Mouse (Mus musculus) forebrain, postnatal 0 days (tissue): Measurements from ENCODE around the gene Pik3ca. TPM values are rescaled to one million over a fixed set of nuclear protein-coding genes. Genes with fewer than 3 reads are reported as not detected.

Experiments
- ATAC-seq: fragments of 200-750 bp; cut with Nextera tagmentation; 2 replicates; pipeline ENCODE4 v1.8.0; 2017; ENCODE audit warnings: mild to moderate bottlenecking, moderate library complexity
- DNase-seq: peaks from one replicate; pipeline ENCODE4 v3.0.0-alpha.2; 2015
- H3K27ac ChIP-seq: fragments of 300-500 bp; sonication (generic); 2 replicates; pipeline ENCODE4 v1.5.1; 2014; ENCODE audit warnings: low read depth, mild to moderate bottlenecking, antibody characterized with exemption, low read length, moderate library complexity, mixed read lengths
- H3K27me3 ChIP-seq: fragments of 300-500 bp; sonication (generic); 2 replicates; pipeline ENCODE4 v1.6.1; 2014; ENCODE audit warnings: mild to moderate bottlenecking, low read length, mixed read lengths; ENCODE audit not compliant: insufficient read depth
- H3K36me3 ChIP-seq: fragments of 300-500 bp; sonication (generic); 2 replicates; pipeline ENCODE4 v1.6.1; 2014; ENCODE audit warnings: mild to moderate bottlenecking, moderate library complexity; ENCODE audit not compliant: insufficient read depth
- H3K4me1 ChIP-seq: fragments of 300-500 bp; sonication (generic); 2 replicates; pipeline ENCODE4 v1.6.1; 2014; ENCODE audit warnings: antibody characterized with exemption; ENCODE audit not compliant: insufficient read depth
- H3K4me2 ChIP-seq: fragments of 300-500 bp; sonication (generic); 2 replicates; pipeline ENCODE4 v1.6.1; 2014; ENCODE audit warnings: low read depth, mild to moderate bottlenecking, moderate library complexity
- H3K4me3 ChIP-seq: fragments of 300-500 bp; sonication (generic); 2 replicates; pipeline ENCODE4 v1.5.1; 2014; ENCODE audit warnings: low read depth, low read length, mixed read lengths
- H3K9ac ChIP-seq: fragments of 300-500 bp; sonication (generic); 2 replicates; pipeline ENCODE4 v1.6.1; 2014; ENCODE audit warnings: mild to moderate bottlenecking
- H3K9me3 ChIP-seq: fragments of 300-500 bp; sonication (generic); 2 replicates; pipeline ENCODE4 v1.6.1; 2016; ENCODE audit warnings: low read length
- CTCF ChIP-seq: sonication (generic); IDR thresholded peaks from 2 replicates; pipeline ENCODE4 v1.5.1; 2016; ENCODE audit warnings: antibody characterized with exemption, control low read depth, low read depth
- WGBS: fragments of 180-500 bp; shearing (Covaris S2); extraction: QIAGEN DNeasy Blood & Tissue Kit; methylation state at CpG from one replicate; pipeline ENCODE4 v1.1.7; 2014; 5-methylcytosine and 5-hydroxymethylcytosine counted together
- polyA plus RNA-seq: library from polyadenylated mRNA; unstranded; fragments of >200 nt; fragmentation: Nextera tagmentation; extraction: Ambion mirVana; gene quantifications from 2 replicates; pipeline ENCODE4 v1.2.1, GENCODE M21; 2015
- total RNA-seq: library from RNA; depleted of rRNA; stranded (reverse); fragments of >200 nt; gene quantifications from 2 replicates; pipeline ENCODE4 v1.2.3, GENCODE M21; 2014

The Pik3ca gene
- total and polyA plus RNA-seq, 2 experiments from 2014 or later = 8.0 to 55.4 TPM

DNA sequence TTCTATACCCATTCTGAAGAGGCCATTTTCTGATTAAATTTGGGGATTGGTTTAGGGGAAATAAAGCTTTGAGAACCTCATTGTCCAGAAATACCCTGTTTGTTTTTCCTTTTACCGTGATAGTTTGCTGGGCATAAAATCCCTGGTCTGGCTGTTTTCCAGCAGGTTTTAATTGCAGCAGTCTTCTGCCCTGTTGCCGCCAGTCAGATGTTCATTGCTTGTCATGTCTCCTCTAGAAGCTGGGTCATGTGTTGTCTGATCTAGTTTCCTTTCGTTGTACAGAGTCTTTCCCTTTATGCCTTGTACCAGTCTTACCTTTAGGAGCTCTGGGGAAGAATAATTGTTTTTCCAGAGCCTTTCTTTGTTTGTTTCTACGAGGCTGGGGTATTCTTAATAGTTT is 16.9 kb downstream of the Pik3ca start:
- no peak for TF ChIP-seq CTCF
- 7% methylated on average over 4 of the region's 4 CpGs for WGBS
- Histone ChIP-seq H3K9ac (no peak overlapping the region), H3K27me3 (no peaks in the 10 kb centered on the region), H3K36me3 (no peaks in the 10 kb centered on the region), H3K9me3 (no peaks in the 10 kb centered on the region), H3K27ac (no peak overlapping the region), H3K4me1 (0 out of 2 replicates have a peak, but pooled peaks cover 15% of the 10 kb centered on the region), H3K4me3 (no peak overlapping the region), H3K4me2 (no peak overlapping the region)
- DNase-seq = no peak
- no peak for ATAC-seq

DNA sequence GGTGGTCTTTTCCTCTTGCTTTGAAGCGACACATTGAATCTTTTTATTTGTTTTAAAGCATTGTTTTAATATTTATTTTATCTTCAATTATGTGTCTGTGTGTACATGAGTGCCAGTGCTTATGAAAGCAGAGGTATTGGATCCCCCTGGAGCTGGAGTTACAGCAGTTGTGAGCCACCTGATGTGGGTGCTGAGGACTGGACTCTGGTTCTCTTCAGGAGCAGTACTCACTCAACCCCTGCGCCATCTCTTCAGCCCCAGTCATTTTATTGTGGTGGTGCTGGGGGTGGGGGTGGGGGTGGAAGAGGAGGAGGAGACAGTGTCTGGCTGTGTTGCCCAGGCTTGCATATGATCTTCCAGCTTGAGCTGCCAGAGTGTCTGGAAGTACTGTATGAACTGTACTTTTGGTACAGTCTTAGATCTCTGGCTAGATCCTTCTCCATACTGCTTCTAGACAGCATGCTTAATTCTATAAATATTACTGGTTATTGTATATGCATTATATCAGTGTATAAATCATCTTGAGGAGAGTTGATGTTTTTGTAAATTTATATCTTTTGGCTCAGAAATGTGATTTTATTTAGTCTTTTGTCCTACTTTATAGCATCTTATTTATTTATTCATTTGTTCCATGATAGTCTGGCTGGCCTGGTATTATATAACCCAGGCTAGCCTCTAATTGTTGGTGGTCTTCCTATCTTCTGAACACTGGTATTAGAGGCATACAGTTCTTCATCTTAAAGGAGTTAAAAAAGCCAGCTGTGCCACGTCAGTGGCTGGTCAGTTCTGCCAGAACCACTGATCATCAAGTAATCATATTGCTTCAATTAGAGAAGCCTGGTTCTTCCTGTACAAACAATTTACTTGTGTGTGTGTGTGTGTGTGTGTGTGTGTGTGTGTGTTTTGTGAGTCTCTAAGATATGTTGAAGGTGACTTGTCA is 18.2 kb downstream of the Pik3ca start:
- Histone ChIP-seq H3K36me3 (no peaks in the 10 kb centered on the region), H3K27me3 (no peaks in the 10 kb centered on the region), H3K9ac (no peak overlapping the region), H3K4me2 (no peak overlapping the region), H3K27ac (no peak overlapping the region), H3K4me1 (0 out of 2 replicates have a peak, but pooled peaks cover 15% of the 10 kb centered on the region), H3K9me3 (no peaks in the 10 kb centered on the region), H3K4me3 (no peak overlapping the region)
- DNase-seq (no peak), ATAC-seq (peak; percentile 52)
- WGBS = 76% methylated on average over 3 of the region's 3 CpGs
- TF ChIP-seq CTCF = no peak

DNA sequence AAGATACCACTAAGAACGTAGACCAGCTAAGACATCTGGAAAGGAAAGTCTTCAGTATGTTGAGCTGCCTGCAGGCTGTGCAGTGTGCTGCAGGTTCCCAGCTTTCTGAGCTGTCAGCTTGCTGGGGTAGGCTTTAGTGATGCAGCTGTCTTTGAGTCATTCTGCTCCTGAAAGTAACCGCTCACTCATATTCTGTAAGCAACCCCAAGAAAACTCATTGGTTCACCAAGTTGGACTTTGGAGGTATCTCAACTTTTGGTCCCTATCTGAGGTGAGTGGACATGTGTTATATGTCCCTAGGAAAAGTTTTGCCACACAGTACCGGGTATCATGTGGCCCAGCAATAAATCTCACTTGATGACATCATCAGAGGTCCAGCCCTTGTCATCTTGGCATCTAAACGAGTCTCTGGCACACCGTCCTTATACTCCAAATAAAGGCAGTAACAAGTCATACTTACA is 20.3 kb downstream of the Pik3ca start:
- no peak for TF ChIP-seq CTCF
- Histone ChIP-seq H3K9ac (no peak overlapping the region), H3K9me3 (no peaks in the 10 kb centered on the region), H3K27ac (no peak overlapping the region), H3K36me3 (no peaks in the 10 kb centered on the region), H3K4me3 (no peak overlapping the region), H3K27me3 (no peaks in the 10 kb centered on the region), H3K4me1 (0 out of 2 replicates have a peak, but pooled peaks cover 8% of the 10 kb centered on the region), H3K4me2 (no peak overlapping the region)
- no peak for DNase-seq
- ATAC-seq = no peak
- WGBS = 81% methylated on average over 5 of the region's 5 CpGs

DNA sequence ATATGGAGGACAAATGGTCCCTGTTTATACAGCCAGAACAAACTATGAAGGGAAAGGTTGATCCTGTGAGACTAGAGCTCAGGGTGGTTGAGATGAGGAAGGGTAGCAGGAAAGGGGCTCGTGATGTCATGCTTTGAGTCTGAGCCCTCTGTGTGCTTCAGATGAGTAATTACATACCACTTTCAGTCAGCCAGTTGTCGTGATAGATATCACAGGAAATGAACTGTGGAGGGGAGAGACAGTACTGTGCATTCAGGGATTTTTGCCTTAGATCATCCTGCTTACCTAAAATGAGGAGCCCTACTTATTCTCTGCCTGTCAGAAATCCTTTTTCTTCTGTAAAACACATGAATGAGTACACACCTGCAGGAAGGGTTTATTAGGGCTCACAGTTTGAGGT is 22.4 kb downstream of the Pik3ca start:
- H3K9ac ChIP-seq = no peak overlapping the region
- no peaks in the 10 kb centered on the region for H3K9me3 ChIP-seq
- no peak for ATAC-seq
- no peaks in the 10 kb centered on the region for H3K27me3 ChIP-seq
- no peak overlapping the region for H3K4me2 ChIP-seq
- no peaks in the 10 kb centered on the region for H3K36me3 ChIP-seq
- H3K4me3 ChIP-seq = no peak overlapping the region
- H3K27ac ChIP-seq = no peak overlapping the region
- 70% methylated on average over 2 of the region's 2 CpGs for WGBS
- H3K4me1 ChIP-seq = no peaks in the 10 kb centered on the region
- no peak for TF ChIP-seq CTCF
- DNase-seq = no peak

DNA sequence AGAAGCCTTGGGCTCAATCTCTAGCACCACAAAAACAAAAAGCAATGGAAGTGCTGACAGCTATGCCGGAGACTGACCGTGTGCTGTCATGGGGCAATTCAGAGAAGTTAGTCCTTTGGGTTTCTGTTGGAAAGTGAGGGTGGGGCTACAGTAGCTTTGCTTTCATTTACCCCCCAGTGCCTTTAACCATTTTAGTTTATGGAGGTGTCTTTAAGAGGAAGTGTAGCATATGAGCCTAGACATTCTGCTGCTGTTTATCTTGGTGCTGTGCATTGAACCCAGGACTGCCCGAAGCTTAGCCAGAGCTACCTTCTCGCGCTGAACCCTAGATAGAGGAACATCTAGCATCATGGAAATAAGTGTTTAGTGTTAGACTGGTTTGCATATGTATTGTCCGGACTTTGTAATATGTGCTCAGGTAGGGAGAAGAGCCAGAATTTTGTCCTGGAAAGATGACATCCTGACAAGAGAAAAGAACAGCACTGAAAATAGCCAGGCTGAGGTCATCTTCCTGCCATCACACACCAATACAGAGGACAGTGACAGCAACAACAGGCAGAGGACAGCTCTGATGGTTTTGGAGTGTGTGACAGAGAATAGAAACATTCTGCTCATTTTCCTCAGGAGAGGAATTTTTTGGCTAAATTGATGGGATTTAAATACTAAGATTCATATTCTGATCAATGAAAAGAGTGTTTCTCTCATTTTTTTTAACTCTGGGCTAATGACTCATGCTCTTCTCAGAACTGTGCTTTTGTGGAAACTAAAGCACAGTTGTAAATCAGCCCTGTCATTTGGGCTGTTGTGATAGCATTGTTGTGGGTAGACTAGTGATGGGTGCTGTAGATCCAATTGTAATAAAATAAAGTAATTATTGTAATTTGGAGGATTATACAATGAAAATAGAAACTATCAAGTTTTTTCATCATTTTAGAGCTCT is 23.9 kb downstream of the Pik3ca start:
- no peak for TF ChIP-seq CTCF
- H3K9ac ChIP-seq = no peak overlapping the region
- no peak overlapping the region for H3K4me2 ChIP-seq
- no peaks in the 10 kb centered on the region for H3K9me3 ChIP-seq
- H3K4me3 ChIP-seq = no peak overlapping the region
- ATAC-seq = no peak
- H3K36me3 ChIP-seq = no peaks in the 10 kb centered on the region
- WGBS = 95% methylated on average over 6 of the region's 6 CpGs
- no peak for DNase-seq
- no peaks in the 10 kb centered on the region for H3K27me3 ChIP-seq
- H3K27ac ChIP-seq = no peak overlapping the region
- no peaks in the 10 kb centered on the region for H3K4me1 ChIP-seq

DNA sequence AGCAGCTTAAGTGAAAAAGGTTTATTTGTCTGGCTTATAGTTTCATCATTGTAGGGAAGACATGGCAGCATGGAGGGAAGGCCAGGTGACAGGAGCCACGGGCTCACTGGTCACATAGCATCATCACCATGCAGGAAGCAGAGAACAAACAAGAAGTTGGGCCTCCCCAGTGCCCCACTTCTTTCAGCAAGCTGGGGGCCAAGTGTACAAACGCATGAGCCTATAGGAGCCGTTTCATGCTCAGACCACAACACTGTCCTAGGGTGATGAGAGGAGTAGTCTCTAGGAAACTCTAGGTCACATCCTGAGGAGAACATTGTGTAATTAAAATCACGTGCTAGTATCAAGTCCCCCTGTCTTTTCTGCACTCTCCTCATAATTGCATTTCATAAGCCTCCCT is 30.2 kb downstream of the Pik3ca start:
- Histone ChIP-seq H3K4me2 (no peak overlapping the region), H3K9me3 (no peaks in the 10 kb centered on the region), H3K4me3 (no peak overlapping the region), H3K27ac (no peak overlapping the region), H3K4me1 (no peaks in the 10 kb centered on the region; the same call in 1 of the 2 replicates), H3K9ac (no peak overlapping the region), H3K27me3 (no peaks in the 10 kb centered on the region), H3K36me3 (no peaks in the 10 kb centered on the region)
- ATAC-seq (no peak), DNase-seq (no peak)
- no peak for TF ChIP-seq CTCF
- 75% methylated on average over 4 of the region's 4 CpGs for WGBS
